Mouse (Mus musculus): ENCODE measurements around the gene Cnfn. TPM values are rescaled to one million over a fixed set of nuclear protein-coding genes. Genes with fewer than 3 reads are reported as not detected.

Cnfn gene
- polyA plus RNA-seq (2012; rRNA removed), result not detected in 2 replicates

DNA sequence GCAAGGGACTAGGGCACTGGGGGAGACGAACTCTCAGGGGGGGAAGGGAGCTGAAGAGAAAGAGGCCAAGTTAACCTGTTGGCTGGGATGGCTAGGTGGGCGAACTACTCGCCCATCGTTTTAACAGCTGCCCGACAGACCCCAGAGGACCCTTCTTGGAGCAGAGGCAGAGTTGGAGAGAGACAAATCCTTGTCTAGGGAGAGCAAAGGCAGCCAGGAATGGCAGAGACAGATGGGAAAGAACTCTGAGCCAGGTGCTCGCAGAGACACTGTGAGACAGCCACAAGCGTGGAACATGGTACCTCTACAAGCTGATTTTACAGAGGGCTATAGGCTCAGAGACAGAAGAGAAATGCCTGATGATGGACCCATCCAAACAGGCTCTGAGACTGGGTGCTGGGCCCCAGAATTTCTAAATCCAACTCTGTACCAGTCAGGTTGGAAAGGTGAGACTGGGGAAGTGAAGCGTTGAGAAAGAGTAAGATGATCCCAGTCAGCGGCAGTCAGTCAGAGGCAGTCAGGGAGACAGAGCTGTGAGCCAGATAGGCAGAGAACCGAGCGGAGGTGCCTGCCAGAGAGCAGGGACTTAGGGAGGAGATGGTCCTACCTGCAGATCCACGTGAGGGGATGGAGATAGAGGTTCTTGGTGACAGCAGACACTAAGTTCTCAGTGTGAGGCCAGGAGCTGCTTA, at the start of gene Cnfn:
Gene Cnfn, minus strand, starts transcription at position 667 of the 692 bp plus-strand sequence.
- no peaks in the 10 kb centered on the region for H3K27me3 ChIP-seq (replicated peaks; ENCODE audit: control insufficient read depth, insufficient read depth, low read length)
- no peak for DNase-seq
- H3K36me3 ChIP-seq (ENCODE audit: control insufficient read depth, insufficient read depth, low read length), result no peaks in the 10 kb centered on the region
- no peak within 1 kb of the TSS for H3K27ac ChIP-seq (ENCODE audit: insufficient read depth, low read depth, low read length)
- H3K4me3 ChIP-seq (ENCODE audit: insufficient read depth, low read depth, low read length), result no peak within 1 kb of the TSS
- WGBS, result 51% methylated on average over 12 of the region's 12 CpGs
- TF ChIP-seq POLR2A (IDR thresholded peaks at IDR 0.05; ENCODE audit: low read depth, low read length) (no peak), CTCF (conservative IDR thresholded peaks at IDR 0.05; ENCODE audit: insufficient read depth, insufficient read length, low read depth, low read length) (no peak)
- no peaks in the 10 kb centered on the region for H3K4me1 ChIP-seq (ENCODE audit: control insufficient read depth, insufficient read depth, low read length)

GRCm38 (mm10) chr7:25417597-25417996, 48.1 kb upstream of the Cnfn start:
- no peaks in the 10 kb centered on the region for H3K36me3 ChIP-seq (ENCODE audit: control insufficient read depth, insufficient read depth, low read length)
- no peak overlapping the region for H3K27ac ChIP-seq (ENCODE audit: insufficient read depth, low read depth, low read length)
- no peaks in the 10 kb centered on the region for H3K27me3 ChIP-seq (replicated peaks; ENCODE audit: control insufficient read depth, insufficient read depth, low read length)
- DNase-seq, result peak; percentile 53
- TF ChIP-seq CTCF (conservative IDR thresholded peaks at IDR 0.05; ENCODE audit: insufficient read depth, insufficient read length, low read depth, low read length), result peak; percentile 63
- no peak for TF ChIP-seq POLR2A (IDR thresholded peaks at IDR 0.05; ENCODE audit: low read depth, low read length)
- no peak overlapping the region for H3K4me3 ChIP-seq (ENCODE audit: insufficient read depth, low read depth, low read length)
- no peaks in the 10 kb centered on the region for H3K4me1 ChIP-seq (ENCODE audit: control insufficient read depth, insufficient read depth, low read length)
- WGBS, result 86% methylated on average over 1 of the region's 1 CpGs

GRCm38 (mm10) chr7:25412833-25413441, 43.4 kb upstream of the Cnfn start, which contains the start of gene Cxcl17:
Gene Cxcl17 (minus strand): TSS chr7:25412886.
- TF ChIP-seq POLR2A (IDR thresholded peaks at IDR 0.05; ENCODE audit: low read depth, low read length) (no peak), CTCF (conservative IDR thresholded peaks at IDR 0.05; ENCODE audit: insufficient read depth, insufficient read length, low read depth, low read length) (no peak)
- Histone ChIP-seq H3K4me1 (ENCODE audit: control insufficient read depth, insufficient read depth, low read length) (no peaks in the 10 kb centered on the region), H3K36me3 (ENCODE audit: control insufficient read depth, insufficient read depth, low read length) (no peaks in the 10 kb centered on the region), H3K27me3 (replicated peaks; ENCODE audit: control insufficient read depth, insufficient read depth, low read length) (no peaks in the 10 kb centered on the region), H3K4me3 (ENCODE audit: insufficient read depth, low read depth, low read length) (no peak within 1 kb of the TSS), H3K27ac (ENCODE audit: insufficient read depth, low read depth, low read length) (no peak within 1 kb of the TSS)
- peak; percentile 43 for DNase-seq
- WGBS, result 57% methylated on average over 7 of the region's 7 CpGs

GRCm38 (mm10) chr7:25411861-25412260, 42.3 kb upstream of the Cnfn start:
- no peaks in the 10 kb centered on the region for H3K36me3 ChIP-seq (ENCODE audit: control insufficient read depth, insufficient read depth, low read length)
- no peak overlapping the region for H3K4me3 ChIP-seq (ENCODE audit: insufficient read depth, low read depth, low read length)
- H3K27ac ChIP-seq (ENCODE audit: insufficient read depth, low read depth, low read length), result no peak overlapping the region
- no peaks in the 10 kb centered on the region for H3K4me1 ChIP-seq (ENCODE audit: control insufficient read depth, insufficient read depth, low read length)
- TF ChIP-seq CTCF (conservative IDR thresholded peaks at IDR 0.05; ENCODE audit: insufficient read depth, insufficient read length, low read depth, low read length) (no peak), POLR2A (IDR thresholded peaks at IDR 0.05; ENCODE audit: low read depth, low read length) (no peak)
- WGBS, result 91% methylated on average over 3 of the region's 3 CpGs
- no peak for DNase-seq
- H3K27me3 ChIP-seq (replicated peaks; ENCODE audit: control insufficient read depth, insufficient read depth, low read length), result no peaks in the 10 kb centered on the region

DNA sequence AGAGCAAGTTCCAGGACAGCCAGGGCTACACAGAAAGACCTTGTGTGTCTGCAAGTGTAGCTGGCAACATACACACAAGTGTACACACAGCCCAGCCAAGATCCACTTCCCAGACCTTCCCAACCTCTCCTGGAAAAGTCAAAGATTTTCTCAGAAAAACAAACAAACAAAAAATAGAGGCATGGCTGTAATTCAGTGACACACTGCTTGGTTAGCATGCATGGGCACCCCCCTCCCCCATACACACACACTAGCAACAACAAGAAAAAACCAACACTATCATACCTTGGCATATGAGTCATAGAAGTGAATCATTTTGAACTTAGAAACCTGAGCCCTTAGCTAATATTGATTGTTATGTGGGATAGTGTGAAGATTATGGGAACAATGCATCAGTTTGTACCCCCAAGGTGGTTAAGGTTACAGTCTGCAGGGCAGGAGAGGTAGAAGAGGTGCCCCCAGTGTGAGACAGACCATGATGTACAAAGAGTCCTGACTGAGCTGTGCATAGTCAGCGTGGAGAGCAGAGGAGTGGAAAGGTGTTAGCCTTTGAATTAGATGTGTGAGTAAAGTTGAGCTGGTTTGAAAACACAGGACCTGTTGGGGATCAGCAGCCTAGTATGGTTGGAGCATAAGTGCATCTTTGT, 41.6 kb upstream of the Cnfn start:
- no peak for DNase-seq
- no peaks in the 10 kb centered on the region for H3K27me3 ChIP-seq (replicated peaks; ENCODE audit: control insufficient read depth, insufficient read depth, low read length)
- no peak for TF ChIP-seq POLR2A (IDR thresholded peaks at IDR 0.05; ENCODE audit: low read depth, low read length)
- no peak overlapping the region for H3K27ac ChIP-seq (ENCODE audit: insufficient read depth, low read depth, low read length)
- no peak overlapping the region for H3K4me3 ChIP-seq (ENCODE audit: insufficient read depth, low read depth, low read length)
- no peaks in the 10 kb centered on the region for H3K4me1 ChIP-seq (ENCODE audit: control insufficient read depth, insufficient read depth, low read length)
- no peaks in the 10 kb centered on the region for H3K36me3 ChIP-seq (ENCODE audit: control insufficient read depth, insufficient read depth, low read length)
- WGBS, result 80% methylated on average over 1 of the region's 1 CpGs

GRCm38 (mm10) chr7:25409114-25409760, 39.7 kb upstream of the Cnfn start:
- WGBS, result 58% methylated on average over 4 of the region's 4 CpGs
- H3K27ac ChIP-seq (ENCODE audit: insufficient read depth, low read depth, low read length), result no peak overlapping the region
- DNase-seq, result no peak
- H3K4me1 ChIP-seq (ENCODE audit: control insufficient read depth, insufficient read depth, low read length), result no peaks in the 10 kb centered on the region
- no peaks in the 10 kb centered on the region for H3K36me3 ChIP-seq (ENCODE audit: control insufficient read depth, insufficient read depth, low read length)
- TF ChIP-seq POLR2A (IDR thresholded peaks at IDR 0.05; ENCODE audit: low read depth, low read length) (no peak), CTCF (conservative IDR thresholded peaks at IDR 0.05; ENCODE audit: insufficient read depth, insufficient read length, low read depth, low read length) (peak; percentile 38)
- no peak overlapping the region for H3K4me3 ChIP-seq (ENCODE audit: insufficient read depth, low read depth, low read length)
- no peaks in the 10 kb centered on the region for H3K27me3 ChIP-seq (replicated peaks; ENCODE audit: control insufficient read depth, insufficient read depth, low read length)

- DNase-seq, result no peak
- H3K4me3 ChIP-seq (ENCODE audit: insufficient read depth, low read depth, low read length), result no peak overlapping the region
- TF ChIP-seq POLR2A (IDR thresholded peaks at IDR 0.05; ENCODE audit: low read depth, low read length) (no peak), CTCF (conservative IDR thresholded peaks at IDR 0.05; ENCODE audit: insufficient read depth, insufficient read length, low read depth, low read length) (no peak)
- no peaks in the 10 kb centered on the region for H3K27me3 ChIP-seq (replicated peaks; ENCODE audit: control insufficient read depth, insufficient read depth, low read length)
- H3K4me1 ChIP-seq (ENCODE audit: control insufficient read depth, insufficient read depth, low read length), result peaks cover 6% of the 10 kb centered on the region
- 79% methylated on average over 7 of the region's 7 CpGs for WGBS
- H3K27ac ChIP-seq (ENCODE audit: insufficient read depth, low read depth, low read length), result no peak overlapping the region
- no peaks in the 10 kb centered on the region for H3K36me3 ChIP-seq (ENCODE audit: control insufficient read depth, insufficient read depth, low read length)
Measured at GRCm38 (mm10) chr7:25406468-25406867, 36.9 kb upstream of the Cnfn start.
